In genomic region chr9:53426726-53427125, GRCm38 (mm10) we compare ENCODE assay signal across 19 mouse cellular contexts. TPM values are rescaled to one million over a fixed set of nuclear protein-coding genes. Genes with fewer than 3 reads are reported as not detected.
DNase-seq lines count a peak whose midpoint lies in the region; ATAC-seq and TF ChIP-seq lines count a peak whose summit lies in the region.
"Had no signal": no experiment of that assay in that cellular context is flagged by ENCODE, and none has a peak within 500 bp of the region (broad histone marks: within the 10 kb centered on the region; RNA-seq: fewer than 3 reads in every experiment).

No protein-coding gene starts in this region.

- no peak overlapping the region for H3K4me2 ChIP-seq in liver, embryonic 12.5 days
- no peak overlapping the region for H3K4me2 ChIP-seq in liver, embryonic 16.5 days (ENCODE audit: low read depth, low read length)
- H3K4me2 ChIP-seq in forebrain, postnatal 0 days (ENCODE audit: low read depth) = no peak overlapping the region
- H3K4me2 ChIP-seq: embryonic facial prominence, embryonic 12.5 days; forebrain, embryonic 13.5 days; heart, embryonic 11.5 days; hindbrain, embryonic 14.5 days had no signal

- whole genome bisulfite sequencing in liver, embryonic 12.5 days (ENCODE audit: insufficient replicate concordance) = 57% methylated on average over 3 of the region's 3 CpGs
- 61% methylated on average over 3 of the region's 3 CpGs for WGBS in liver, embryonic 16.5 days (ENCODE audit: insufficient replicate concordance)
- 90% methylated on average over 3 of the region's 3 CpGs for WGBS in forebrain, postnatal 0 days

- H3K27ac ChIP-seq in liver, embryonic 12.5 days = no peak overlapping the region; the same call in 1 of the 2 replicates
- H3K27ac ChIP-seq in liver, embryonic 16.5 days (ENCODE audit: low read length) = no peak overlapping the region
- H3K27ac ChIP-seq in forebrain, postnatal 0 days (ENCODE audit: low read depth, low read length) = no peak overlapping the region
- H3K27ac ChIP-seq: embryonic facial prominence, embryonic 12.5 days; forebrain, embryonic 13.5 days; heart, adult 2 months; hindbrain, embryonic 10.5 days; hindbrain, embryonic 14.5 days had no signal

- H3K36me3 ChIP-seq in liver, embryonic 12.5 days = no peaks in the 10 kb centered on the region
- H3K36me3 ChIP-seq in liver, embryonic 16.5 days (ENCODE audit: control insufficient read depth, insufficient read depth) = no peaks in the 10 kb centered on the region
- H3K36me3 ChIP-seq in forebrain, postnatal 0 days (ENCODE audit: insufficient read depth) = no peaks in the 10 kb centered on the region
- H3K36me3 ChIP-seq: embryonic facial prominence, embryonic 12.5 days; hindbrain, embryonic 10.5 days had no signal

- H3K9me3 ChIP-seq in liver, embryonic 12.5 days (replicated peaks) = no peaks in the 10 kb centered on the region
- H3K9me3 ChIP-seq in liver, embryonic 16.5 days (replicated peaks; ENCODE audit: control insufficient read depth, low read length) = no peaks in the 10 kb centered on the region
- no peaks in the 10 kb centered on the region for H3K9me3 ChIP-seq in forebrain, postnatal 0 days (ENCODE audit: low read length)
- H3K9me3 ChIP-seq: embryonic facial prominence, embryonic 12.5 days; forebrain, embryonic 13.5 days; hindbrain, embryonic 10.5 days had no signal

- no peaks in the 10 kb centered on the region for H3K27me3 ChIP-seq in liver, embryonic 12.5 days (replicated peaks)
- no peaks in the 10 kb centered on the region for H3K27me3 ChIP-seq in liver, embryonic 16.5 days (ENCODE audit: control insufficient read depth, insufficient read depth, low read depth, low read length)
- no peaks in the 10 kb centered on the region for H3K27me3 ChIP-seq in forebrain, postnatal 0 days (ENCODE audit: insufficient read depth, low read length)
- H3K27me3 ChIP-seq: CH12.LX; embryonic facial prominence, embryonic 12.5 days; forebrain, embryonic 13.5 days; Patski had no signal

- no peak overlapping the region for H3K4me3 ChIP-seq in liver, embryonic 12.5 days
- no peak overlapping the region for H3K4me3 ChIP-seq in liver, embryonic 16.5 days (ENCODE audit: low read depth, low read length)
- no peak overlapping the region for H3K4me3 ChIP-seq in forebrain, postnatal 0 days (ENCODE audit: low read depth, low read length)
- H3K4me3 ChIP-seq: embryonic facial prominence, embryonic 12.5 days; forebrain, embryonic 13.5 days; heart, adult 2 months; hindbrain, embryonic 10.5 days had no signal

- DNase-seq in adrenal gland, postnatal 4 days (ENCODE audit: low spot score in 2 of 2) = no peak
- DNase-seq in forebrain, postnatal 0 days = no peak
- no peak for DNase-seq in gastrocnemius, adult 8-10 months (ENCODE audit: low spot score in 2 of 2)
- DNase-seq: adrenal gland, adult 2 months; cerebellum, adult 11-12 months; cerebellum, adult 9-10 months; cerebellum, postnatal 25 days; gastrocnemius, postnatal 10 days; heart, adult 2 months had no signal

- ATAC-seq in erythroid progenitor cell, adult 5-6 weeks (replicated peaks; ENCODE audit: low FRiP score, poor library complexity, severe bottlenecking) = 0 out of 2 replicates have a peak, but pooled peaks have one; percentile 46
- peak; percentile 38; the same call in 1 of the 2 replicates for ATAC-seq in liver, embryonic 12.5 days
- peak; percentile 39; the same call in 1 of the 2 replicates for ATAC-seq in liver, embryonic 16.5 days (ENCODE audit: low read depth)
- no peak for ATAC-seq in forebrain, postnatal 0 days
- ATAC-seq: forebrain, embryonic 13.5 days; Patski had no signal

- no peak overlapping the region for H3K9ac ChIP-seq in liver, embryonic 12.5 days
- no peak overlapping the region for H3K9ac ChIP-seq in liver, embryonic 16.5 days (ENCODE audit: low read depth, low read length)
- H3K9ac ChIP-seq in forebrain, postnatal 0 days = no peak overlapping the region
- H3K9ac ChIP-seq: embryonic facial prominence, embryonic 12.5 days; forebrain, embryonic 13.5 days; hindbrain, embryonic 14.5 days had no signal

- TF ChIP-seq CTCF in forebrain, postnatal 0 days (IDR thresholded peaks at IDR 0.05; ENCODE audit: low read depth) = no peak

- peaks cover 42% of the 10 kb centered on the region for H3K4me1 ChIP-seq in liver, embryonic 12.5 days
- H3K4me1 ChIP-seq in liver, embryonic 16.5 days (ENCODE audit: control insufficient read depth, low read depth, low read length) = peaks cover 2% of the 10 kb centered on the region; the same call in 1 of the 2 replicates
- no peaks in the 10 kb centered on the region for H3K4me1 ChIP-seq in forebrain, postnatal 0 days (ENCODE audit: insufficient read depth)
- H3K4me1 ChIP-seq: embryonic facial prominence, embryonic 12.5 days; forebrain, embryonic 13.5 days; hindbrain, embryonic 10.5 days had no signal

RNA-seq across cellular contexts. Expression of gene 4930550C14Rik, which starts 24.6 kb away (rescaled TPM):
- 1.4 TPM in 1 of 2 replicates, not detected in the other for total RNA-seq in erythroid progenitor cell, adult 5-6 weeks (2015; ENCODE audit: low replicate concordance)
- not detected in 2 replicates for total RNA-seq in erythroid progenitor cell, adult 5-6 weeks (2017; ENCODE audit: low replicate concordance)
- polyA plus RNA-seq in liver, embryonic 12.5 days (2016; fragmentation: Nextera tagmentation; extraction: Ambion mirVana) = 0.89 and 1.0 TPM in 2 replicates
- polyA plus RNA-seq in liver, embryonic 16.5 days (2015; fragmentation: Nextera tagmentation; extraction: Ambion mirVana) = 0.40 and 0.55 TPM in 2 replicates
- total RNA-seq in adrenal gland, postnatal 4 days (2021) = 1 to 10 TPM; 1.9 to 2.3 TPM
- total RNA-seq in forebrain, postnatal 0 days (2014; rRNA removed) = 0.38 and 0.62 TPM in 2 replicates
- 0.21 and 0.54 TPM in 2 replicates for polyA plus RNA-seq in forebrain, postnatal 0 days (2015; fragmentation: Nextera tagmentation; extraction: Ambion mirVana)
- total RNA-seq in gastrocnemius, adult 8-10 months (2022) = not detected
- total RNA-seq: heart, adult 2 months had no signal
- polyA plus RNA-seq: hindbrain, embryonic 14.5 days had no signal

RNA-seq across cellular contexts. Expression of gene Kdelc2, which starts 42.9 kb away (rescaled TPM):
- total RNA-seq in erythroid progenitor cell, adult 5-6 weeks (2015; ENCODE audit: low replicate concordance) = 0.72 and 2.1 TPM in 2 replicates
- 0.15 TPM in 1 of 2 replicates, not detected in the other for total RNA-seq in erythroid progenitor cell, adult 5-6 weeks (2017; ENCODE audit: low replicate concordance)
- 7.3 and 8.3 TPM in 2 replicates for polyA plus RNA-seq in liver, embryonic 12.5 days (2016; fragmentation: Nextera tagmentation; extraction: Ambion mirVana)
- polyA plus RNA-seq in liver, embryonic 16.5 days (2015; fragmentation: Nextera tagmentation; extraction: Ambion mirVana) = 4.1 and 4.2 TPM in 2 replicates
- 10 to 100 TPM; 23.3 to 25.1 TPM for total RNA-seq in adrenal gland, postnatal 4 days (2021)
- total RNA-seq in forebrain, postnatal 0 days (2014; rRNA removed) = 5.2 and 11.1 TPM in 2 replicates
- polyA plus RNA-seq in forebrain, postnatal 0 days (2015; fragmentation: Nextera tagmentation; extraction: Ambion mirVana) = 4.3 and 5.5 TPM in 2 replicates
- 1 to 10 TPM; 3.0 to 4.3 (median 3.8) TPM for total RNA-seq in gastrocnemius, adult 8-10 months (2022)
- total RNA-seq: CH12.LX had no signal
